Comparison of ENCODE assay signal across 21 mouse cellular contexts in genomic region chrX:39378830-39379229, GRCm38 (mm10). TPM values are rescaled to one million over a fixed set of nuclear protein-coding genes. Genes with fewer than 3 reads are reported as not detected.
"Had no signal": no experiment of that assay in that cellular context is flagged by ENCODE, and none has a peak within 500 bp of the region (broad histone marks: within the 10 kb centered on the region; RNA-seq: fewer than 3 reads in every experiment).

No protein-coding gene starts in this region.

- ATAC-seq: inflammation-experienced regulatory T-cells, adult 6 months; intestine, embryonic 16.5 days had no signal

- DNase-seq: kidney, adult 18-20 months; kidney, adult 9 months; kidney, postnatal 14 days; kidney, postnatal 4 days; liver; liver, embryonic 13.5 days; lung, adult 2 months; lung, postnatal 14 days; lung, postnatal 4 days; midbrain, embryonic 14.5 days; right cerebral cortex, postnatal 4 days; thymus, adult 18-20 months; thymus, postnatal 36 days had no signal

RNA-seq across cellular contexts. Expression of gene Cypt15, which starts 32.8 kb away (rescaled TPM):
- total RNA-seq: layer of hippocampus, adult 2 months; layer of hippocampus, postnatal 14 days; left cerebral cortex, adult 8-10 months; megakaryocyte progenitor cell, adult 5-6 weeks; megakaryocyte-erythroid progenitor cell, adult 5-6 weeks; midbrain, postnatal 0 days had no signal
